Mouse (Mus musculus): ENCODE measurements at regions not wholly inside any gene's neighbourhood (a gene's known extent, or its start where the extent isn't known, plus 50 kb on each side); places are given as distances from the start of the nearest gene placed in this dataset.

GRCm38 (mm10) chr8:92302694-92303093 is 54.7 kb upstream of the Irx5 start:
- no peak for DNase-seq (ENCODE audit: low spot score in 2 of 2)

- DNase-seq (ENCODE audit: low spot score in 2 of 2): no peak
These were observed 56.4 kb upstream of the Irx5 start for GRCm38 (mm10) chr8:92301029-92301428.

- no peak for DNase-seq (ENCODE audit: low spot score in 2 of 2)
These were observed 70.3 kb upstream of the Irx5 start for GRCm38 (mm10) chr8:92286841-92287811.

- DNase-seq (ENCODE audit: low spot score in 2 of 2): no peak
These were observed 81.7 kb upstream of the Irx5 start for GRCm38 (mm10) chr8:92275755-92276154.

GRCm38 (mm10) chr8:92272726-92273125 is 84.7 kb upstream of the Irx5 start:
- DNase-seq (ENCODE audit: low spot score in 2 of 2): no peak

GRCm38 (mm10) chr8:92272073-92272472 is 85.4 kb upstream of the Irx5 start:
- DNase-seq (ENCODE audit: low spot score in 2 of 2): no peak

GRCm38 (mm10) chr8:92270636-92271035 is 86.8 kb upstream of the Irx5 start:
- no peak for DNase-seq (ENCODE audit: low spot score in 2 of 2)

GRCm38 (mm10) chr8:92267415-92267814 is 90.0 kb upstream of the Irx5 start:
- DNase-seq (ENCODE audit: low spot score in 2 of 2): no peak

- DNase-seq (ENCODE audit: low spot score in 2 of 2): no peak
These were observed 97.4 kb upstream of the Irx5 start for GRCm38 (mm10) chr8:92260056-92260455.

GRCm38 (mm10) chr8:92258258-92258657 is 99.2 kb upstream of the Irx5 start:
- DNase-seq (ENCODE audit: low spot score in 2 of 2): no peak

- DNase-seq (ENCODE audit: low spot score in 2 of 2): peak; percentile 4 to 8
These were observed 104.6 kb upstream of the Irx5 start for GRCm38 (mm10) chr8:92252597-92253375.

- no peak for DNase-seq (ENCODE audit: low spot score in 2 of 2)
These were observed 111.1 kb upstream of the Irx5 start for GRCm38 (mm10) chr8:92246301-92246700.

- DNase-seq (ENCODE audit: low spot score in 2 of 2): no peak
These were observed 116.6 kb upstream of the Irx5 start for GRCm38 (mm10) chr8:92240686-92241275.

GRCm38 (mm10) chr8:92231326-92232225 is 125.8 kb upstream of the Irx5 start:
- no peak for DNase-seq (ENCODE audit: low spot score in 2 of 2)

- DNase-seq (ENCODE audit: low spot score in 2 of 2): no peak
These were observed 127.9 kb upstream of the Irx5 start for GRCm38 (mm10) chr8:92229526-92229925.

- peak in 1 of 2 experiments; percentile 3 for DNase-seq (ENCODE audit: low spot score in 2 of 2)
These were observed 132.5 kb upstream of the Irx5 start for GRCm38 (mm10) chr8:92224929-92225328.

GRCm38 (mm10) chr8:92222992-92223391 is 134.4 kb upstream of the Irx5 start:
- DNase-seq (ENCODE audit: low spot score in 2 of 2): no peak

GRCm38 (mm10) chr8:92219181-92219890 is 138.1 kb upstream of the Irx5 start:
- no peak for DNase-seq (ENCODE audit: low spot score in 2 of 2)

GRCm38 (mm10) chr8:92217521-92217920 is 139.9 kb upstream of the Irx5 start:
- no peak for DNase-seq (ENCODE audit: low spot score in 2 of 2)

GRCm38 (mm10) chr8:92216176-92216575 is 141.2 kb upstream of the Irx5 start:
- DNase-seq (ENCODE audit: low spot score in 2 of 2): no peak
